Comparison of ENCODE assay signal across 1 mouse cellular context in the genomic region with DNA sequence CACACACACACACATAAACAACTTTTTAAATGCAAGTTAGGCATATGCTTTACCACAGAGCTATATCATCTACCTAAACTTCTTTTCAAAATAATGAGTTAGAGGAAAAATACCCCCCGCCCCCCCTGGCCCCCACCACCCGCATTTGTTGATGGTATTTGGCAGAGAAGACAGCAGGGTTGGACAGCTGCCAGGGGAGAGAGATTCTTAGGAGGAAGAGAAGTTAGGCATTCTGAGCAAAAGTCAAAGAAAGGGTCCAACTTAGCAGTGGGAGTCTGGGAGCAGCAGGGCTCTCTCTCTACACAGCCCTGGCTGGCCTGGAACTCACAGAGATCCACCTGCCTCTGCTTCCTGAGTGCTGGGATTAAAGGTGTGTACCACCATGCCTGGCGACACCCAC.
TF ChIP-seq lines count a peak whose summit lies in the region.

No protein-coding gene starts in this region.

TF ChIP-seq in MEL, 35 proteins besides CTCF, POLR2A, EP300 and RAD21 (continued from another document):
- no peak for TF ChIP-seq ZNF384 (IDR thresholded peaks at IDR 0.05; ENCODE audit: low read depth, low read length)
- no peak for TF ChIP-seq MAX (IDR thresholded peaks at IDR 0.05; ENCODE audit: low read length)
- TF ChIP-seq ELF1 (IDR thresholded peaks at IDR 0.05; ENCODE audit: low read depth, low read length) = no peak
- no peak for TF ChIP-seq MAZ (IDR thresholded peaks at IDR 0.05; ENCODE audit: low read depth, low read length)
